Mouse (Mus musculus) ES-CJ7 (cell line): ENCODE data around the gene Lrch1.
A peak's percentile ranks its signal among the peaks of the same experiment; 100 is the strongest.

Experiments used
- DNase-seq: peaks from one replicate; pipeline ENCODE4 v3.0.0; 2011; ENCODE audit warnings: low read depth, low spot score

Lrch1 gene

GRCm38 (mm10) chr14:74922039-74922736, 25.5 kb downstream of the Lrch1 start:
- peak; percentile 80 for DNase-seq

- no peak for DNase-seq
Observed at GRCm38 (mm10) chr14:74921471-74921870, 26.2 kb downstream of the Lrch1 start.

DNA sequence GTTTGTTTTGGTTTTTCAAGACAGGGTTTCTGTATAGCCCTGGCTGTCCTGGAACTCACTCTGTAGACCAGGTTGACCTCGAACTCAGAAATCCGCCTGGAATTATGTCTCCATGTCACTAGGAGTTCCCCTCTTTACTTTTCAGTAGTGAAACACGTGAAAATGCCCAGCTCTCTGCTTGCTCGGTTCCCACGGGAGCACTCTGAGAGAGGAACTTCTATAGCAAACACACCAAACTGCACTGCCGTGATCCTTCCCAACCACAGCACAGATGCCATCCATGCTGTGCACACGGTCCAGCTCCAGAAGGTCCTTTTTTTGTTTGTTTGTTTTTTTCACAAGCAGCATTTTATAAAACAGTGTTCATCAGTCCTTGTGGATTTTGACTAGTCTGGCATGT, 28.5 kb downstream of the Lrch1 start:
- DNase-seq: no peak

DNA sequence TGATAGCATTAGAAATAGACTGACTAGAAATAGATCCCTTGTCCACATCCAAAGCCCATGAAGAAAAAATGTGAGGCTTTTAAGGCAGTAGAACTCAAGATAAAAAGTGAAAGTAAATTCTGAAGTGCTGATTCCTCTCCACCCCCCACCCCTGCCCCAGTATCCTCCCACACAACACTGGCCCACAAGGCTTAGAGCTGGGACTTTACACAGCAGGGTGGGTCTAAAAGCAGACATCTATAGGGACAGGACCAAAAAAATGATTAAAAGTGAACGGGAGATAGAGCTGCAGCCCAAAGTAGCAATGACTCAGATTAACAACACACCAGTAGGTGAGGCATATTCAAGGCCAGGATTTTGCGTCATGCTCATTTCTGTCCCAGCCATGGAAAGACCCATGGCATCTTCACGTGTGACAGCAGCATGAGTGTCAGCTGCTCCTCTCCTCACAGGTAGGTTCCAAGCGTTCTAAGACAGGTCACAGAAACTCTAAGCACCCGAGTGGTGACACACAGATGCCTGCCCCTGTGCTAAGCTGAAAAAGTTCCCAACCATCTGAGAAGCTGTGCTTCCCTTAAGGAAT, 29.1 kb downstream of the Lrch1 start:
- DNase-seq: no peak

GRCm38 (mm10) chr14:74917504-74918124, 30.1 kb downstream of the Lrch1 start:
- no peak for DNase-seq

GRCm38 (mm10) chr14:74916691-74917090, 31.0 kb downstream of the Lrch1 start:
- DNase-seq: no peak

DNA sequence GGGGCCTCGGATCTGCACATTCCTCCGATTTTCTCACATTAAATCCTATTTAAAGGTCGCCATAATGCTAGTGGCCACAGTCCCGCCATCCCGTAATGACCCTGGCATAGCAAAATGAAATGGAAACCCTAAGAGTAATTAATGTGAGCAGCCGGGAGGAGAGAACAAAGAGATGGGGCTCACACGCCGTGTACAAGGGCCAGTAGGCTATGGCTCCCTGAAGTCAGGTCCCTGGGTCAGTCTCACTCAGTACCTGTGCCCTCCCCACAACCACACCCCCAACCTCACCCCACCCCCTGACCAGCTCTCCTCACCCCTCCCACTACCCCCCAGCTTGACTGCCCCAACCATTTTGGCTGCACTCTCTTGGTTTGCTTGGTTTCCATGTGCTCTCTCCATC, 31.6 kb downstream of the Lrch1 start:
- no peak for DNase-seq

DNA sequence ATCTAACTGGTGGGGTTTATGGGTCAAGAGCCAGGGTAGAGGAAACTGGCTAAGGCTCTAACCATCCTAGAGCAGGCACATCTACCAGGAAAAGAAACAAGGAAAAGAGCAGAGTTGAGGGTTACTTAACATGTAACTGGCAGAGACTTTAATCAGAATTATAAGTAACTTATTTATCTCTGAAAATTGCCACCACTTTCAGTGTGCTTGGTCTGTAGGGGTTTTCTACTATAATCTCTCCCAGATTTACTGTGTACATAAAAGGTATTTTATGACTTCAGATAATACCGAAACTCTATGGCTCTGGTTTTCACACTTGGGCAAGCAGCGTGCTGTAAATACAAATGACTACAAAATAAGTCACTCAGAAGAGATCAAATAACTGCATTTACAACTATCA, 32.0 kb downstream of the Lrch1 start:
- no peak for DNase-seq

DNA sequence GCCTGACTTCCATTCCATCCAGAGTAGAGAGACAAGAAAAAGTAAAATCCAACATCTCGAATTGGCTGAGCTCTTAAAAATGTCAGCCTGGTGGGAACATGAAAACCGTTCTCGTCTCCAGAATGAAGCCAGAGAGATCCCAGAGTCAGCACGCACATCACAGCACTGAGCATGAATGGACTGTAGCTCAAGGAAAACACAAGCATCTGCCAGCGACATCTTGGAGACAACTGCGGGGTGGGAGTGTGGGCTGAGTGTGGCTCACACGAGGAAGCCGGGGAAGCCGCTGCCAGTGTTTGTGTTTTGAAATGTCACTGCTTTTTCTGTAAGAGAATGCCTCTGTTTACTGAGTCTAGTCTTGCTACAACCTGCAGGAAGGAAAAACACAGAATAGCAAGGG, 32.7 kb downstream of the Lrch1 start:
- DNase-seq: no peak

GRCm38 (mm10) chr14:74913381-74914230, 34.1 kb downstream of the Lrch1 start:
- DNase-seq: peak; percentile 22

GRCm38 (mm10) chr14:74910363-74910762, 37.3 kb downstream of the Lrch1 start:
- no peak for DNase-seq

- no peak for DNase-seq
Observed at GRCm38 (mm10) chr14:74909021-74909420, 38.7 kb downstream of the Lrch1 start.

DNA sequence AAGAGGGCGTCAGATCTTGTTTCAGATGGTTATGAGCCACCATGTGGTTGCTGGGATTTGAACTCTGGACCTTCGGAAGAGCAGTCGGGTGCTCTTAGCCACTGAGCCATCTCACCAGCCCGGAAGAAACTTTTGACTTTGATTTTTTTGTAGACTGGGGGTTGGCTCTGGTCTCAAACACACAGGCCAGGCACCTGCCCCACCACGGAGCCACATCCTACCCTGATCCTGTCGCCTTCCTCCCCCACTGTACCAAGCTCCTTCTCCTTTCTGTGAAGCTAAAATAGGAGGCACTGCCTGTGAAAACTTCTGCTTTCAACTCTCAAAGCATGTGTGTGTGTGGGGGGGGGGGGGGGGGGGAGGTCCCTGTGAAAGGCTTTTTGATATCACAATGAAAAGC, 39.4 kb downstream of the Lrch1 start:
- no peak for DNase-seq

DNA sequence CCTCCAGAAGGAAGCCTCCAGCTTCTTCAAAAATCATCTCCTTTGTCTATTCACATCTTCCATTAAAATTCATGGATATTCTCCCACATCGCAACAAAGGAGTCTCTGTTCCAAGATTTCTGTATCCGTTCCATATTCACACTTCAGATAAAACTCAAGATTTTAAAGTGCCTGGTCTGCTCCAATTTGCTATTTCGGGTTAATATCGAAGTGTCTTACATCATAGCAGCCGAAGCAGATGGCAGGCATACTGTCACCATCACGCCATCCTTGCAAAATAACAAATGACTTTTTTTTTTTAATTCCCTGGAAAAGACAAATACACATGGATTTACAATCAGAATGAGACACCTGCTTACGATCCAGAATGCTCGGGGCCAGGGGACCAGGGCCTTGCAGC, 40.0 kb downstream of the Lrch1 start:
- DNase-seq: no peak

DNA sequence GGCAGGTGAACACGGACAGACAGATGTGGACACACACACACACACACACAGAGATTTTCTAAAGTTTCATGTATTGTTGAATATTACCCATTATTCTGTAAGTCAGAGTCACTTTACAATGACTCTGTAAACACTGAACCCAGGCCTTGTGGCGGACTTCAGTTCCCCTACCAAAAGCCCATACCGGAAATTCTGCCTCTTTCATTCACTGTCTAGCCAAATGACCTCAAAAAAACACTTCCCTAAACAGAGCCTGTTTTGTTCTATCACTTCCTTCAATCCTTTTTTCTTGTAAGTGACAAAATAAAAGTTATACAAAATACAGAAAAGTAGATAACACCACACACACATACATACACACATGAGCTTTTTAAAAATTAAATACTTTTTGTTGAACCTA, 41.7 kb downstream of the Lrch1 start:
- no peak for DNase-seq

- DNase-seq: no peak
Observed at GRCm38 (mm10) chr14:74904442-74904841, 43.2 kb downstream of the Lrch1 start.

DNA sequence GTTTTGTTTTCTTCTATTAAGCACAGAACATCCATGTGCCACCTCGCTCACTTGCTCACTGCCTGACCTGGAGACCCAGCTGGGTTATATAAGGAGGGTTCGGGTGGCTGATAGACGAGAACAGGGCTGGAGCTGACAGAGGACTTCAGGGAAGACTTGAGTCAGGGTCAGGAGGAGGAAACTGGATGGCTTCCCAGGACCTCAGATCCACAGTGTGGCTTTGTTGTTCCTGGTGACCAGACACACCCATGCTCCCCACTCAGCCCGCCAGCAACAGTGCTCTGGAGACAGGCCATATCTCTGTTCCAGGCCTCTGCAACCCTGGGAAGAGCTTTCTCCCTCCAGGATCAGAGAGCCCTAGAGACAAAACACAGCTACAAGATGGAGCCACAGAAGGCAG, 44.6 kb downstream of the Lrch1 start:
- DNase-seq: no peak

DNA sequence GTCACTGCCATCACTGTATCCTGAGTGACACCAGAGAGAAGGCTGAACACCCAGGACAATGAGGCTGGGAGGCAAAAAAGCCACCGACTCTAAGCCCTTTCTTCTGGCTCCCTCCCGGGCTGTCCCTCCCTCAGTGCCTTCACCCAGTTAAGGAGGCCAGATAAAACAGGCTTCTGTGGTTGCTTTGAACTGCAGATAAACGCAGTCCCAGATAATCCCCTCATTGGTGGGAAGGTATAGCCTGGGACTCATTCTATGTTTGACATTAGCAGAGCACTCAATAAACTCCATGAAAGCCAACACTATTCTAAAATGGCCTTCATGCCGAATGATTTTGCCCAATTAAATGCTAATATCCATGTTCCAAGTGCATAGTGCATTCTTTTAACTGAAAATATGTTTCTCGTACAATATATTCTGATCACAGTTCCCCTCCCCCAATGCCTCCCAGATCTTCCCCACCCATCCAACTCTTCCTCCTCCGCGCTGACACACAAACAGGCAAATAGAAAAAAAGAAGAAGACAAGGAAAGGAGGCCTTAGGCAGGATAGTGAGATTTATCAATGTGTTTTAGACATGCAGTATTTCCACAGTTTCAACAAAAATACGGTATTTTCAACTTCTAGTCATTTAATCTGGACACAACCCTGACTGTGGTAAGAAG, 46.8 kb downstream of the Lrch1 start:
- no peak for DNase-seq

DNA sequence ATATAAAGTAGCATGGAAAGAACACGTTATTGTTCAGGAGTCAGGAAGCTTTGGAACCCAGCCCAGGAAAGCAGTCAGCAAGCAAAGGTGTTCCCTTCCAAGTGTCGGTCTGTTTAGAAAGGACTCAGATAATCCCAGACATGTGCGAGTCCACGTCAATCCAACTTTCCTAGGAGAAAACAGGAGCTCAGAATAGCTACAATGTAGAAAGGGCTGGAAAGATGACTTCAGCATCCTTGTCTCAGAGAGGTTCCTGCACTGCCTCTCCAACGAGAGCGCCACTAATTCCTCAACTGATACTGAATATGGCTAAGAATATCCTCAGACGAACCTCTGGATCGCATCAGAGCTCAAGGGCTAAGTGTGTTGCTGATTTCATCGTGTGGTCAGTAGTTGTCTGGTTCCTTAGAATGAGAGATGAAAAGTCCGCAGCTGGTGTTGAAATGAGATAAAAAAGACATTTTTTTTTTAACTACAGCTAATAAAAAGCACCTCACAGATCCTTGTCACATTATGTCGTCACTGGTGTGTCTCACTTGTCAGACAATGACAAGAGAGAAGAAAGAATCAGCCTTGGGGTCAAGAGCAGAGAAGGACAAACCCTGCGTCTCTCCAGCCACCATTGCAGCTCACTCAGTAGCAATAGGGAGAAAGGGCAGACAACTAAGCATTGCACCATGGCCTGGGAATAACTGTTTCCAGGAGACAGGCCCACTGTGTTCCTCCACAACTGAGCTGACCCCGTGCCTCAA, 47.5 kb downstream of the Lrch1 start:
- no peak for DNase-seq

GRCm38 (mm10) chr14:74898939-74899338, 48.7 kb downstream of the Lrch1 start:
- no peak for DNase-seq

- no peak for DNase-seq
Observed at GRCm38 (mm10) chr14:74893693-74894092, 54.0 kb downstream of the Lrch1 start.
